In genomic region chr5:30643477-30644179, GRCm38 (mm10) we compare ENCODE assay signal across 17 mouse cellular contexts. TPM values are rescaled to one million over a fixed set of nuclear protein-coding genes. Genes with fewer than 3 reads are reported as not detected.
DNase-seq lines count a peak whose midpoint lies in the region; ATAC-seq and TF ChIP-seq lines count a peak whose summit lies in the region.
"Had no signal": no experiment of that assay in that cellular context is flagged by ENCODE, and none has a peak within 500 bp of the region (broad histone marks: within the 10 kb centered on the region; RNA-seq: fewer than 3 reads in every experiment).

No protein-coding gene starts in this region.

- TF ChIP-seq POLR2A in MEL (IDR thresholded peaks at IDR 0.05; ENCODE audit: control insufficient read depth in 1 of 2, insufficient read depth in 1 of 2, low read depth in 1 of 2, low read length in 2 of 2, poor library complexity in 1 of 2): no peak

- peaks cover 6 to 15% of the 10 kb centered on the region in 2 experiments for H3K4me1 ChIP-seq in MEL (ENCODE audit: control insufficient read depth in 1 of 2, insufficient read depth in 2 of 2, low read length in 2 of 2)
- peaks cover 25% of the 10 kb centered on the region for H3K4me1 ChIP-seq in heart, embryonic 15.5 days (replicated peaks)

- H3K4me3 ChIP-seq in MEL (ENCODE audit: control insufficient read depth in 1 of 2, insufficient read depth in 1 of 2, low read depth in 2 of 2, low read length in 2 of 2): no peak overlapping the region
- no peak overlapping the region for H3K4me3 ChIP-seq in heart, embryonic 15.5 days
- H3K4me3 ChIP-seq: embryonic facial prominence, embryonic 15.5 days; forebrain, embryonic 15.5 days; limb, embryonic 10.5 days had no signal

- H3K9me3 ChIP-seq in MEL (replicated peaks; ENCODE audit: insufficient read depth, low read length): no peaks in the 10 kb centered on the region
- H3K9me3 ChIP-seq in heart, embryonic 15.5 days (replicated peaks): no peaks in the 10 kb centered on the region
- H3K9me3 ChIP-seq: embryonic facial prominence, embryonic 15.5 days; forebrain, embryonic 15.5 days; limb, embryonic 10.5 days had no signal

- no peak overlapping the region for H3K9ac ChIP-seq in MEL (ENCODE audit: control insufficient read depth, low read depth, low read length, poor library complexity, severe bottlenecking)
- no peak overlapping the region for H3K9ac ChIP-seq in heart, embryonic 15.5 days
- H3K9ac ChIP-seq: embryonic facial prominence, embryonic 15.5 days; forebrain, embryonic 15.5 days; liver, embryonic 14.5 days had no signal

- H3K27me3 ChIP-seq in MEL (ENCODE audit: control insufficient read depth in 1 of 2, insufficient read depth in 2 of 2, low read length in 2 of 2): peaks cover 0 to 12% of the 10 kb centered on the region in 2 experiments; a peak in 3 of 4 replicates
- 0 out of 2 replicates have a peak, but pooled peaks cover 2% of the 10 kb centered on the region for H3K27me3 ChIP-seq in heart, embryonic 15.5 days
- H3K27me3 ChIP-seq: embryonic facial prominence, embryonic 15.5 days; forebrain, embryonic 15.5 days had no signal

- DNase-seq in heart, adult 11 months: peak; percentile 94
- DNase-seq in heart, postnatal 14 days: no peak
- peak; percentile 41 for DNase-seq in layer of hippocampus, adult 11-12 months (ENCODE audit: low spot score)
- DNase-seq in layer of hippocampus, postnatal 10 days (ENCODE audit: low spot score in 2 of 2): no peak
- DNase-seq in MEL (ENCODE audit: low read depth, low spot score): peak; percentile 49
- DNase-seq in MN1 (ENCODE audit: low spot score): no peak
- no peak for DNase-seq in cerebellum, adult 11 months
- DNase-seq: cerebellum, postnatal 36 days; lung, postnatal 4 days; midbrain, embryonic 14.5 days had no signal

- 43% methylated on average over 5 of the region's 5 CpGs for WGBS in heart, embryonic 15.5 days

- no peak for ATAC-seq in heart, embryonic 15.5 days (replicated peaks; ENCODE audit: insufficient number of reproducible peaks, insufficient read depth, low FRiP score, low read depth)
- ATAC-seq: forebrain, embryonic 15.5 days; intestine, postnatal 0 days; Patski had no signal

- no peak for TF ChIP-seq RAD21 in MEL (IDR thresholded peaks at IDR 0.05; ENCODE audit: low read depth, low read length)

- H3K27ac ChIP-seq in MEL (ENCODE audit: control insufficient read depth, low read depth, low read length): no peak overlapping the region
- 0 out of 2 replicates have a peak overlapping the region, but pooled peaks have one; percentile 10 for H3K27ac ChIP-seq in heart, embryonic 15.5 days
- H3K27ac ChIP-seq: embryonic facial prominence, embryonic 15.5 days; forebrain, embryonic 15.5 days; limb, embryonic 10.5 days; liver, embryonic 14.5 days had no signal

- no peak for TF ChIP-seq EP300 in MEL (IDR thresholded peaks at IDR 0.05; ENCODE audit: low read depth in 1 of 2, low read length in 2 of 2)

- intact Hi-C loops in heart, postnatal 14 days (cut with DNase I): no loop called here

- peaks cover 8% of the 10 kb centered on the region for H3K79me2 ChIP-seq in MEL (ENCODE audit: control insufficient read depth, insufficient read depth, low read length, poor library complexity)

- no peak overlapping the region for H3K4me2 ChIP-seq in heart, embryonic 15.5 days
- H3K4me2 ChIP-seq: embryonic facial prominence, embryonic 15.5 days; forebrain, embryonic 15.5 days had no signal

- TF ChIP-seq CTCF in MEL (IDR thresholded peaks at IDR 0.05 in 2 of 3, conservative IDR thresholded peaks at IDR 0.05 in 1 of 3; ENCODE audit: control insufficient read depth in 1 of 3, insufficient read depth in 1 of 3, low read depth in 2 of 3, low read length in 3 of 3, poor library complexity in 1 of 3, severe bottlenecking in 1 of 3): no peak

- peaks cover 0 to 11% of the 10 kb centered on the region in 2 experiments; a peak in 2 of 4 replicates for H3K36me3 ChIP-seq in MEL (ENCODE audit: control insufficient read depth in 1 of 2, insufficient read depth in 2 of 2, low read length in 2 of 2)
- no peaks in the 10 kb centered on the region for H3K36me3 ChIP-seq in heart, embryonic 15.5 days
- H3K36me3 ChIP-seq: embryonic facial prominence, embryonic 15.5 days; forebrain, embryonic 15.5 days; limb, embryonic 10.5 days had no signal

TF ChIP-seq in MEL, 35 proteins besides CTCF, POLR2A, EP300 and RAD21:
- TF ChIP-seq TCF12 (IDR thresholded peaks at IDR 0.05; ENCODE audit: low read depth, low read length): no peak
- peak; percentile 1; the same call in 1 of the 2 replicates for TF ChIP-seq TAL1 (IDR thresholded peaks at IDR 0.05; ENCODE audit: low read length)
- no peak for TF ChIP-seq POLR2AphosphoS2 (IDR thresholded peaks at IDR 0.05; ENCODE audit: low read length)
- TF ChIP-seq GABPA (IDR thresholded peaks at IDR 0.05; ENCODE audit: low read depth, low read length): no peak
- no peak for TF ChIP-seq E2F4 (IDR thresholded peaks at IDR 0.05; ENCODE audit: borderline replicate concordance, low read depth, low read length)
- no peak for TF ChIP-seq ZMIZ1 (IDR thresholded peaks at IDR 0.05; ENCODE audit: low read depth, low read length)
- TF ChIP-seq ZC3H11A (IDR thresholded peaks at IDR 0.05; ENCODE audit: low read depth, low read length): no peak
- TF ChIP-seq ETS1 (IDR thresholded peaks at IDR 0.05; ENCODE audit: low read depth, low read length): no peak
- TF ChIP-seq GATA1 (IDR thresholded peaks at IDR 0.05; ENCODE audit: low read depth, low read length): no peak; the same call in 1 of the 2 replicates

RNA-seq across cellular contexts. Expression of gene Slc35f6, which starts 4.1 kb away (rescaled TPM):
- total RNA-seq in heart, postnatal 14 days (2021): 10 to 100 TPM; 37.4 to 39.9 TPM
- 10 to 100 TPM; 29.0 TPM for total RNA-seq in layer of hippocampus, postnatal 10 days (2021)
- total RNA-seq in MEL (2012; rRNA removed): 15.7 and 18.0 TPM in 2 replicates
- polyA plus RNA-seq in MEL (2012; ENCODE audit: insufficient read depth in 1 of 2, insufficient read length in 2 of 2, low read depth in 1 of 2, low replicate concordance in 2 of 2, missing spikeins in 1 of 2): 10 to 100 TPM in 1 of 2 experiments, not detected in 1; 32.4 TPM
- 22.2 and 28.2 TPM in 2 replicates for polyA plus RNA-seq in heart, embryonic 15.5 days (2015; fragmentation: Nextera tagmentation; extraction: Ambion mirVana)

RNA-seq across cellular contexts. Expression of gene Cenpa, which starts 22.9 kb away (rescaled TPM):
- 10 to 100 TPM; 56.0 to 67.6 TPM for total RNA-seq in heart, postnatal 14 days (2021)
- total RNA-seq in layer of hippocampus, postnatal 10 days (2021): 10 to 100 TPM in 1 of 2 experiments, 1 to 10 TPM in 1; 9.3 to 10.4 TPM
- total RNA-seq in MEL (2012; rRNA removed): 341 and 345 TPM in 2 replicates
- 100 to 1,000 TPM; 100 to 566 TPM for polyA plus RNA-seq in MEL (2012; ENCODE audit: insufficient read depth in 1 of 2, insufficient read length in 2 of 2, low read depth in 1 of 2, low replicate concordance in 2 of 2, missing spikeins in 1 of 2)
- 210 and 218 TPM in 2 replicates for polyA plus RNA-seq in heart, embryonic 15.5 days (2015; fragmentation: Nextera tagmentation; extraction: Ambion mirVana)

RNA-seq across cellular contexts. Expression of gene Kcnk3, which starts 55.7 kb away (rescaled TPM):
- 100 to 1,000 TPM; 181 to 186 TPM for total RNA-seq in heart, postnatal 14 days (2021)
- total RNA-seq in layer of hippocampus, postnatal 10 days (2021): 10 to 100 TPM; 10.3 to 11.6 TPM
- not detected in 2 replicates for total RNA-seq in MEL (2012; rRNA removed)
- polyA plus RNA-seq in MEL (2012; ENCODE audit: insufficient read depth in 1 of 2, insufficient read length in 2 of 2, low read depth in 1 of 2, low replicate concordance in 2 of 2, missing spikeins in 1 of 2): not detected
- 16.5 and 27.5 TPM in 2 replicates for polyA plus RNA-seq in heart, embryonic 15.5 days (2015; fragmentation: Nextera tagmentation; extraction: Ambion mirVana)
- polyA plus RNA-seq: Patski had no signal

Comparison
In these comparisons a context has a peak if more than half of its experiments do, and no peak if none do; other contexts are left out.
1. DNase-seq: peak in heart, adult 11 months (single experiment), layer of hippocampus, adult 11-12 months (single experiment) and MEL (single experiment); none in heart, postnatal 14 days (0 of 2), layer of hippocampus, postnatal 10 days (0 of 2), MN1 (single experiment) and cerebellum, adult 11 months (single experiment).
2. RNA of gene Cenpa, which starts 22.9 kb away (total RNA-seq): 341 to 345 TPM in MEL and 56.0 to 67.6 TPM in heart, postnatal 14 days; 9.3 to 10.4 TPM in layer of hippocampus, postnatal 10 days; every median in the first group is over 4 times any median in the second.
3. RNA of gene Kcnk3, which starts 55.7 kb away (total RNA-seq): 181 to 186 TPM in heart, postnatal 14 days; 10.3 to 11.6 TPM in layer of hippocampus, postnatal 10 days and not detected in MEL; every median in the first group is over 10 times any median in the second.